ENCODE assay signal across 14 mouse cellular contexts in genomic region chr5:90584799-90585198, GRCm38 (mm10). TPM values are rescaled to one million over a fixed set of nuclear protein-coding genes. Genes with fewer than 3 reads are reported as not detected.
"Had no signal": no experiment of that assay in that cellular context is flagged by ENCODE, and none has a peak within 500 bp of the region (broad histone marks: within the 10 kb centered on the region; RNA-seq: fewer than 3 reads in every experiment).

No protein-coding gene starts in this region.

- DNase-seq: liver, postnatal 0 days; lung, adult 2 months; lung, postnatal 14 days; lung, postnatal 36 days; right cerebral cortex, postnatal 14 days; thymus, adult 2 months; thymus, postnatal 25 days; thymus, postnatal 4 days had no signal

- ATAC-seq: liver, postnatal 0 days; lung, postnatal 0 days; midbrain, embryonic 13.5 days; midbrain, embryonic 15.5 days had no signal

RNA-seq across cellular contexts. Expression of gene 5830473C10Rik, which starts 23.9 kb away (rescaled TPM):
- total RNA-seq: midbrain, postnatal 0 days; monocyte, adult 5-6 weeks; neutrophil, adult 5-6 weeks had no signal
